Mouse (Mus musculus) liver, embryonic 14 days (tissue): Measurements from ENCODE around the gene Anxa6. TPM values are rescaled to one million over a fixed set of nuclear protein-coding genes. Genes with fewer than 3 reads are reported as not detected.

Experiments used
- polyA plus RNA-seq: library from polyadenylated mRNA; depleted of rRNA; stranded (reverse); fragments of >200 nt; gene quantifications from 2 replicates; pipeline ENCODE4 v1.2.3, GENCODE M21; 2012; rRNA removed

Gene Anxa6
- polyA plus RNA-seq = 24.1 and 25.6 TPM in 2 replicates

GRCm38 (mm10) chr11:55033040-55033660, at the start of gene Anxa6:
Anxa6 (minus strand) TSS chr11:55033445.

GRCm38 (mm10) chr11:55077331-55078231, 44.3 kb upstream of the Anxa6 start, which contains the start of gene Ccdc69:
Ccdc69 (minus strand) TSS chr11:55078131.

GRCm38 (mm10) chr11:54962810-54963209, 70.4 kb downstream of the Anxa6 start, which contains the start of gene Tnip1:
Tnip1 (minus strand) TSS chr11:54962917.

Other genes with a start within 250 kb of the Anxa6 start
- 8.7 and 10.6 TPM in 2 replicates for gene Cdc42se2, start 245.8 kb downstream of the Anxa6 start, polyA plus RNA-seq
- 2.1 and 2.2 TPM in 2 replicates for gene Lyrm7, start 172.5 kb downstream of the Anxa6 start, polyA plus RNA-seq
- gene Hint1, start 167.1 kb downstream of the Anxa6 start, polyA plus RNA-seq = 311 and 346 TPM in 2 replicates
- gene Gpx3, start 131.0 kb downstream of the Anxa6 start, polyA plus RNA-seq = 7.6 and 10.4 TPM in 2 replicates
- 4.5 and 5.4 TPM in 2 replicates for gene Tnip1, start 70.5 kb downstream of the Anxa6 start, polyA plus RNA-seq
- gene Ccdc69, start 44.7 kb upstream of the Anxa6 start, polyA plus RNA-seq = 0.81 and 1.1 TPM in 2 replicates
- 4.3 and 5.5 TPM in 2 replicates for gene Gm2a, start 64.7 kb upstream of the Anxa6 start, polyA plus RNA-seq
- gene Slc36a3, start 118.3 kb upstream of the Anxa6 start, polyA plus RNA-seq = not detected in 2 replicates
- gene Slc36a2, start 151.6 kb upstream of the Anxa6 start, polyA plus RNA-seq = 12.2 and 14.8 TPM in 2 replicates
- gene Slc36a1, start 170.9 kb upstream of the Anxa6 start, polyA plus RNA-seq = 5.8 and 8.1 TPM in 2 replicates